Mouse (Mus musculus): ENCODE data around the gene Lmo4. TPM values are rescaled to one million over a fixed set of nuclear protein-coding genes. Genes with fewer than 3 reads are reported as not detected.
A peak's percentile ranks its signal among the peaks of the same experiment; 100 is the strongest.

Gene Lmo4
- total and polyA plus RNA-seq, 3 experiments, result 46.3 to 64.0 (median 57.6) TPM

DNA sequence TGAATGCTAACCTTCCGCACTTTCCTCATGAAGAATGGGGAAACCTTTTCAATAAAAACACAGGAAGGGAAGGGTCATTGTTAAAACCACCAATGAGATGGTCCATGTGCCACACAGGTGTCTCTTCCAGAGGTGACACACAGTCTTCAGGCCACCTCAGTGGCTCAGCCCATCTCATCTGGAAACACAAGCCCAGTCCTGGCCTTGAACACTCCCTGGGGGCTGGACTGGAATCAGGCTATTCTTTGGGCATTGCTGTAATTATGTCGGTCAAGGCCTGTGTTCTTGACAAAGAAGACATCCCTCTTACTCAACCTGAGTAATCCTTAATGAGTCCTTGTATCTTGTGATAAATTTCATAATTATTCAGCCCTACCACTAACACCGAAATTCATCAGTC, 36.1 kb upstream of the Lmo4 start:
- Histone ChIP-seq H3K27ac (ENCODE audit: insufficient read depth, low read depth) (no peak overlapping the region), H3K9ac (ENCODE audit: insufficient read depth, low read depth) (no peak overlapping the region), H3K4me1 (ENCODE audit: control insufficient read depth in 1 of 2, insufficient read depth in 2 of 2) (peaks cover 2 to 7% of the 10 kb centered on the region in 2 experiments), H3K27me3 (replicated peaks) (no peaks in the 10 kb centered on the region), H3K79me2 (replicated peaks; ENCODE audit: control insufficient read depth, extremely low read depth, insufficient read depth, poor library complexity, severe bottlenecking) (no peaks in the 10 kb centered on the region), H3K4me3 (replicated peaks in 1 of 3; ENCODE audit: low read depth in 2 of 3, low read length in 2 of 3, poor library complexity in 1 of 3) (no peak overlapping the region), H3K36me3 (replicated peaks in 1 of 2; ENCODE audit: control insufficient read depth in 1 of 2, insufficient read depth in 1 of 2, low read length in 1 of 2) (no peaks in the 10 kb centered on the region), H3K4me2 (ENCODE audit: insufficient read depth, low read depth, poor library complexity, severe bottlenecking) (no peak overlapping the region), H3K9me3 (replicated peaks; ENCODE audit: low read length) (no peaks in the 10 kb centered on the region)
- TF ChIP-seq MXI1 (IDR thresholded peaks at IDR 0.05; ENCODE audit: low read depth, low read length) (no peak), POLR2A (IDR thresholded peaks at IDR 0.05; ENCODE audit: low read depth, low read length) (no peak), CTCF (conservative IDR thresholded peaks at IDR 0.05 in 1 of 2, IDR thresholded peaks at IDR 0.05 in 1 of 2; ENCODE audit: low read depth in 2 of 2, low read length in 2 of 2) (no peak), TBP (conservative IDR thresholded peaks at IDR 0.05; ENCODE audit: low read depth, low read length) (no peak), SMC3 (IDR thresholded peaks at IDR 0.05; ENCODE audit: low read depth, low read length) (no peak), MAZ (IDR thresholded peaks at IDR 0.05; ENCODE audit: low read depth, low read length) (no peak), MAX (IDR thresholded peaks at IDR 0.05; ENCODE audit: low read length) (no peak), EP300 (IDR thresholded peaks at IDR 0.05; ENCODE audit: low read length) (no peak), UBTF (IDR thresholded peaks at IDR 0.05; ENCODE audit: low read depth, low read length) (no peak), SIN3A (IDR thresholded peaks at IDR 0.05; ENCODE audit: low read length) (no peak), MAFK (IDR thresholded peaks at IDR 0.05; ENCODE audit: insufficient replicate concordance, low read length) (no peak)
- dilution Hi-C loops (cut with MboI; ENCODE audit: extremely low pct_ligation_motif_present, extremely low pct_unique_long_range_greater_than_20kb, low sequenced_read_pairs), result no loop called here
- DNase-seq (ENCODE audit: extremely low read depth), result no peak
- in situ Hi-C loops (cut with MboI; ENCODE audit: low pct_ligation_motif_present, low pct_unique_long_range_greater_than_20kb, low sequenced_read_pairs), result loop anchor here (25.0 kb wide), 1 partner anchor 654 kb away; no protein-coding TSS in a partner anchor

DNA sequence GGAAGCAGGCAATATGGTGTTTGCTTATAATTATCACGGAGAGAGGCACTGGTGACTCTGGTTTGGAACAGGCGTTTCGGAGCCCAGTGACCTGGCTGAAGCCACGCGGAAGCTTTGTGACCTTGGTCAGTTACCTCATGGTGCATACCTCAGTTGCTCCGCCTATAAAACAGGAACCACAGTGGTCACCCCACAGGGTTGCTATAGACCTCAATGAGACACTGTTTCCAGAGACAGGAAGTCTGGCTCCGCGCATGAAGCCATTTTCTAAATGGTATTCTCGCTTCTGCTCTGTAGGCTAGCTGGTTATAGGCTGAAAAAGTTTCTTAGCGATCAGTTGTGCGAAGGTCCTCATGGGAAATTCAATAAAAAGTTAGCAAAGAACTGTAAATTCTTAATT, 33.5 kb upstream of the Lmo4 start:
- H3K9me3 ChIP-seq (replicated peaks; ENCODE audit: low read length), result no peaks in the 10 kb centered on the region
- in situ Hi-C loops (cut with MboI; ENCODE audit: low pct_ligation_motif_present, low pct_unique_long_range_greater_than_20kb, low sequenced_read_pairs) (loop anchor here (25.0 kb wide), 1 partner anchor 651 kb away; no protein-coding TSS in a partner anchor), dilution Hi-C loops (cut with MboI; ENCODE audit: extremely low pct_ligation_motif_present, extremely low pct_unique_long_range_greater_than_20kb, low sequenced_read_pairs) (no loop called here)
- TF ChIP-seq EP300 (IDR thresholded peaks at IDR 0.05; ENCODE audit: low read length) (no peak), ZNF384 (IDR thresholded peaks at IDR 0.05; ENCODE audit: low read depth, low read length) (no peak), POLR2A (IDR thresholded peaks at IDR 0.05; ENCODE audit: low read depth, low read length) (no peak), CHD1 (IDR thresholded peaks at IDR 0.05; ENCODE audit: low read depth, low read length) (no peak)
- no peaks in the 10 kb centered on the region for H3K27me3 ChIP-seq (replicated peaks)
- H3K4me3 ChIP-seq (replicated peaks in 1 of 3; ENCODE audit: low read depth in 2 of 3, low read length in 2 of 3, poor library complexity in 1 of 3), result no peak overlapping the region
- no peak overlapping the region for H3K9ac ChIP-seq (ENCODE audit: insufficient read depth, low read depth)
- H3K79me2 ChIP-seq (replicated peaks; ENCODE audit: control insufficient read depth, extremely low read depth, insufficient read depth, poor library complexity, severe bottlenecking), result no peaks in the 10 kb centered on the region
- no peak overlapping the region for H3K4me2 ChIP-seq (ENCODE audit: insufficient read depth, low read depth, poor library complexity, severe bottlenecking)
- no peak for DNase-seq (ENCODE audit: extremely low read depth)
- H3K36me3 ChIP-seq (replicated peaks in 1 of 2; ENCODE audit: control insufficient read depth in 1 of 2, insufficient read depth in 1 of 2, low read length in 1 of 2), result no peaks in the 10 kb centered on the region
- peaks cover 2 to 7% of the 10 kb centered on the region in 2 experiments for H3K4me1 ChIP-seq (ENCODE audit: control insufficient read depth in 1 of 2, insufficient read depth in 2 of 2)
- H3K27ac ChIP-seq (ENCODE audit: insufficient read depth, low read depth), result no peak overlapping the region

DNA sequence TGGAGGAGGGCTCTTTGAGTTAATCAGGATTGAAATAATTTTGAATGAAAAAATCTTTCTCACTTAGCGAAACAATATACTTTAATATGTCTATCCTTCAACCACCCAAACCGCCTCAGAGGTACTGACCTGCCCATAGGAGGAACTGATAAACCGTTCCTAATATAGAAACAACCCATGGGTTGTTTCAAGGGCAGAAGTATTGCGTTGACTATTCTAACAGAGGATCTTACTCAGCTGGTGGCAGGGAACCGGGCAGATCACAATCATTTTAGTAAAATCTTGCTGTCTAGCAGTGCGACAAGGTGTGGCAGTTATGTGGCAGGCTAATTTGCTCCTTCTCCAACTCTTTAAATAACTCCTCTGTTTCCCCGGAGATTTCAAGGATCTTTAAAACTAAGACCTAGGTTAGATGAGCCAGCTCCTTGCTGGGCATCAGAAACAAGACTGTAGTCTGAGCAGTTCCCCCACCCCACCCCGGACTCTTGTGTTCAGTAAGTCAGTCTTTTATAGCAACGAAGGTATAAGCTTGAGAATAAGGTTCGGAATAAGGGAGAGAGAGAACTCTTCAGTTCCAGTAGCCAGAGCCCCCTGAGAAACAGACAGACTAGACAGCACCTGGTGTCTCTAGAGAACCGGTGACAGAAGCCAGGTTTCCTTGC, 27.5 kb upstream of the Lmo4 start:
- in situ Hi-C loops (cut with MboI; ENCODE audit: low pct_ligation_motif_present, low pct_unique_long_range_greater_than_20kb, low sequenced_read_pairs) (loop anchor here (25.0 kb wide), 1 partner anchor 645 kb away; no protein-coding TSS in a partner anchor), dilution Hi-C loops (cut with MboI; ENCODE audit: extremely low pct_ligation_motif_present, extremely low pct_unique_long_range_greater_than_20kb, low sequenced_read_pairs) (no loop called here)
- no peak overlapping the region for H3K27ac ChIP-seq (ENCODE audit: insufficient read depth, low read depth)
- H3K79me2 ChIP-seq (replicated peaks; ENCODE audit: control insufficient read depth, extremely low read depth, insufficient read depth, poor library complexity, severe bottlenecking), result no peaks in the 10 kb centered on the region
- peaks cover 11 to 24% of the 10 kb centered on the region in 2 experiments for H3K4me1 ChIP-seq (ENCODE audit: control insufficient read depth in 1 of 2, insufficient read depth in 2 of 2)
- peak overlapping the region; percentile 79 for H3K4me2 ChIP-seq (ENCODE audit: insufficient read depth, low read depth, poor library complexity, severe bottlenecking)
- no peak overlapping the region for H3K4me3 ChIP-seq (replicated peaks in 1 of 3; ENCODE audit: low read depth in 2 of 3, low read length in 2 of 3, poor library complexity in 1 of 3)
- no peak overlapping the region for H3K9ac ChIP-seq (ENCODE audit: insufficient read depth, low read depth)
- peak; percentile 89 for DNase-seq (ENCODE audit: extremely low read depth)
- H3K36me3 ChIP-seq (replicated peaks in 1 of 2; ENCODE audit: control insufficient read depth in 1 of 2, insufficient read depth in 1 of 2, low read length in 1 of 2), result no peaks in the 10 kb centered on the region
- no peaks in the 10 kb centered on the region for H3K9me3 ChIP-seq (replicated peaks; ENCODE audit: low read length)
- no peaks in the 10 kb centered on the region for H3K27me3 ChIP-seq (replicated peaks)
- TF ChIP-seq HCFC1 (IDR thresholded peaks at IDR 0.05; ENCODE audit: low read depth, low read length) (no peak), MAX (IDR thresholded peaks at IDR 0.05; ENCODE audit: low read length) (peak; percentile 50; the same call in 1 of the 2 replicates), E2F4 (IDR thresholded peaks at IDR 0.05; ENCODE audit: insufficient replicate concordance, low read depth, low read length) (no peak), CHD1 (IDR thresholded peaks at IDR 0.05; ENCODE audit: low read depth, low read length) (peak; percentile 81; the same call in 1 of the 2 replicates), MEF2A (IDR thresholded peaks at IDR 0.05; ENCODE audit: borderline replicate concordance, low read depth, low read length) (peak; percentile 99), USF2 (conservative IDR thresholded peaks at IDR 0.05; ENCODE audit: low read depth, low read length) (no peak), ZC3H11A (IDR thresholded peaks at IDR 0.05; ENCODE audit: low read depth, low read length) (no peak), ELF1 (IDR thresholded peaks at IDR 0.05; ENCODE audit: low read depth, low read length) (no peak), KAT2A (IDR thresholded peaks at IDR 0.05; ENCODE audit: insufficient replicate concordance, low read length) (no peak), POLR2AphosphoS2 (IDR thresholded peaks at IDR 0.05; ENCODE audit: low read depth, low read length) (no peak), TBP (conservative IDR thresholded peaks at IDR 0.05; ENCODE audit: low read depth, low read length) (peak; percentile 48; the same call in 1 of the 2 replicates), MAZ (IDR thresholded peaks at IDR 0.05; ENCODE audit: low read depth, low read length) (no peak; the same call in 1 of the 2 replicates), NRF1 (IDR thresholded peaks at IDR 0.05; ENCODE audit: low read depth, low read length) (0 out of 2 replicates have a peak, but pooled peaks have one; percentile 3), ZMIZ1 (IDR thresholded peaks at IDR 0.05; ENCODE audit: low read depth, low read length) (no peak), PAX5 (IDR thresholded peaks at IDR 0.05; ENCODE audit: low read length) (no peak), MAFK (IDR thresholded peaks at IDR 0.05; ENCODE audit: insufficient replicate concordance, low read length) (peak; percentile 65; the same call in 1 of the 2 replicates), POLR2A (IDR thresholded peaks at IDR 0.05; ENCODE audit: low read depth, low read length) (peak; percentile 45; the same call in 1 of the 2 replicates)

Measured in CH12.LX (cell line).